Mouse (Mus musculus) heart, adult 2 months (tissue): ENCODE data around the gene Htra3. TPM values are rescaled to one million over a fixed set of nuclear protein-coding genes. Genes with fewer than 3 reads are reported as not detected.
A peak's percentile ranks its signal among the peaks of the same experiment; 100 is the strongest.

Source experiments
- DNase-seq, 2 experiments: peaks; one replicate each; pipeline ENCODE4 v3.0.0; 2021
- H3K27ac ChIP-seq: fragments of 200-600 bp; 2 replicates; pipeline ENCODE4 v1.8.1; 2022
- H3K27me3 ChIP-seq: fragments of 200-500 bp; 2 replicates; pipeline ENCODE4 v1.6.1; 2012; ENCODE audit warnings: mild to moderate bottlenecking, low read length, inconsistent platforms, mixed read lengths; ENCODE audit not compliant: control insufficient read depth, insufficient read depth
- H3K36me3 ChIP-seq: fragments of 200-500 bp; 2 replicates; pipeline ENCODE4 v1.6.1; 2012; ENCODE audit warnings: low read length, inconsistent platforms; ENCODE audit not compliant: control insufficient read depth, insufficient read depth
- H3K4me1 ChIP-seq: fragments of 200-500 bp; 2 replicates; pipeline ENCODE4 v1.6.1; 2011; ENCODE audit warnings: low read length; ENCODE audit not compliant: control insufficient read depth, insufficient read depth
- H3K4me3 ChIP-seq: fragments of 200-600 bp; 2 replicates; pipeline ENCODE4 v1.8.1; 2022
- H3K79me2 ChIP-seq: fragments of 200-500 bp; replicated peaks from 2 replicates; pipeline ENCODE4 v1.6.1; 2012; ENCODE audit warnings: mild to moderate bottlenecking, inconsistent platforms, low read length, moderate library complexity, mixed read lengths; ENCODE audit not compliant: control insufficient read depth, insufficient read depth
- H3K9ac ChIP-seq: fragments of 200-500 bp; 2 replicates; pipeline ENCODE4 v1.6.1; 2012; ENCODE audit warnings: low read depth, mild to moderate bottlenecking, control low read depth, inconsistent platforms, low read length, mixed read lengths
- CTCF ChIP-seq: fragments of 200-600 bp; IDR thresholded peaks from 2 replicates; pipeline ENCODE4 v1.8.1; 2022; ENCODE audit warnings: antibody characterized with exemption, mild to moderate bottlenecking, moderate library complexity
- EP300 ChIP-seq: fragments of 200-500 bp; IDR thresholded peaks from 2 replicates; pipeline ENCODE4 v1.6.1; 2011; ENCODE audit warnings: low read depth, low read length, control low read depth; ENCODE audit not compliant: insufficient read depth
- POLR2A ChIP-seq: fragments of 200-500 bp; IDR thresholded peaks from 2 replicates; pipeline ENCODE4 v1.6.1; 2011; ENCODE audit warnings: mild to moderate bottlenecking, low read depth, low read length, control low read depth; ENCODE audit not compliant: insufficient read depth
- WGBS: fragments of 180-500 bp; shearing (Covaris S2); methylation state at CpG from one replicate; pipeline ENCODE4 v1.1.7; 2018; 5-methylcytosine and 5-hydroxymethylcytosine counted together
- intact Hi-C: fragments of 180-260 bp; cut with DNase I; formaldehyde crosslinking; loops from one replicate; pipeline ENCODE4 v1.15.1; 2025
- long read RNA-seq: library from polyadenylated mRNA; stranded (forward); transcript quantifications from one replicate; pipeline ENCODE4 v2.0.0, GENCODE M21; 2021
- polyA plus RNA-seq: library from polyadenylated mRNA; depleted of rRNA; stranded (reverse); fragments of >200 nt; gene quantifications from 2 replicates; pipeline ENCODE4 v1.2.3, GENCODE M21; 2012; rRNA removed
- total RNA-seq, 2 experiments: library from RNA; stranded (reverse); gene quantifications; 2 replicates each; pipeline ENCODE4 v1.2.3; 2021

The Htra3 gene
- total RNA-seq (100 to 1,000 TPM; 101 to 102 TPM), polyA plus RNA-seq (130 and 147 TPM in 2 replicates)
- long read RNA-seq, transcript Htra3-201 (9 exons, 2,750 nt): major isoform, 126 of 161 reads
- long read RNA-seq, transcript Htra3-202 (7 exons, 1,901 nt): minor isoform, 7 of 161 reads
- long read RNA-seq, partial matches to known transcripts: 12 of 161 reads
- long read RNA-seq, other reads (novel, unspliced or antisense): 16 of 161 reads

DNA sequence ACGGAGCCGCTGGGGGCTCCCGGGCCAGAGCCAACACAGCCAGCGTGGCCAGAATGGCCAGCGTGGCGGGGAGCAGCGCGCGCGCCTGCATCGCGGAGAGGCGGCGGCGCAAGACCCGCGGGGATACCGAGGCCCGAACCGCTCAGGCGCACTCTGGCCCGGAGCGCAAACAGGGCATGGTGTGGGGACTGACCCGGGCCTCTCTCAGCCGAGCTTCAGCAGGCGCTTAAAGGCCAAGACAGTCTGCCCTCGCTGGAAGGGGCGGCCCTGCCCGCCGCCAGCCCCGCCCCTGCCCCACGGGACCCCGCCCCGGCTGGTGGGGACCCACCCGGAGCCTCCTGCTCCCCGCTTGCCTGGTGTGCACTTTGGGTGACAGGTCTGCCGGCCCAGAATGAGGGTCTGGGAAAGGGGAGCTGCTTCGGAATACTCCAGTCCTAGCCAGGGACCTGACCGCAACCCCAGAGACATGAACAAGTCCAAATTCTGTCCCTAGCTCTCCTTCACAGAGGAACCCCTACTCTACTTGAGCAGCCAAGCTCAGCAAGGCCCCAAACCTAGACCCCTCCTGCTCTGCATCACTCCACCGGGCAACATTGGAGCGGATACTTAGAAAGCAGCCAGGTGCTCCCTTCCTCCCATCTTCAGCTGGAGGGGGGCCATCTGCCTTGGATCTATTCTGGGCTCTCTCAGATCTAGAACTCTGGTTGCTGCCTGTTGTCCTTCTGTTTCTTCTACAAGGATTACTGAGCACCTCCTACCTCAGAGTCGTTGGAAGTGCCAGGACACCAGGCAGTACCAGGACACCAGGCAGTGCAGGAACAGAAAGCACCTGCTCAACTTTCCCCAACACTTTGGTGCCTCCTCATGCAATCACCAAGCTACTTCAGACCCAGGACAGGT is at the start of gene Htra3:
Gene Htra3 (minus strand): TSS at position 527 of the 900 bp plus-strand sequence.
- H3K9ac ChIP-seq: peak within 1 kb of the TSS; percentile 62
- H3K36me3 ChIP-seq: no peaks in the 10 kb centered on the region
- H3K79me2 ChIP-seq: no peaks in the 10 kb centered on the region
- 16% methylated on average over 42 of the region's 42 CpGs for WGBS
- TF ChIP-seq CTCF (no peak), POLR2A (peak; percentile 70), EP300 (no peak)
- peak; percentile 79 to 84 for DNase-seq
- H3K4me3 ChIP-seq: peak within 1 kb of the TSS; percentile 55
- H3K4me1 ChIP-seq: peaks cover 1% of the 10 kb centered on the region; the same call in 1 of the 2 replicates
- intact Hi-C loops: no loop called here
- H3K27me3 ChIP-seq: peaks cover 2% of the 10 kb centered on the region
- H3K27ac ChIP-seq: peak within 1 kb of the TSS; percentile 75

DNA sequence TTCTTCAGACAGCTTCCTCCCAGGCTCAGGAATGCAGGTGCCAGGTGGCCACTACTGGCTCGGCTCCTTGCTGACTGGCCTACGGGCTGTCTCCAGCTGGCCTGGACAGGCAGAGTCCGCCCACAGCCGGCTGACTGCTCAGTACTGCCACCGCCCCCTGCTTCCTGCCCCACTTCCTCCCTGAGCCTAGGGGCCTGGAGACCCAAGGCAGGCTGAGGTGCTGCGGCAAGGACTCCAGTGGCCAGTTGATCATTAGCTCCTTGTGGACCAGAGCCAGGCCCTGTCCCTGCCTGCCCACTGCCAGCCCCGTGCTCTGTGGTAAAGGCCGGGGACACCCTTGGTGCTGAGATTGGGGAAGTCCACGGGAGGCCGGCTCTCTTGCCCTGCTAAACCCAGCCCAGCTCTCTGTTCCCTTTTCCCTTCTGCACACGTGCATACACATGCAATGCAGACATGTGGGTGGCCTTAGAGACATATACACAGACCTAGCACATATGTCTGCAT is 49.4 kb upstream of the Htra3 start:
- Histone ChIP-seq H3K9ac (peak overlapping the region; percentile 69), H3K79me2 (no peaks in the 10 kb centered on the region), H3K4me3 (peak overlapping the region; percentile 53), H3K36me3 (no peaks in the 10 kb centered on the region), H3K4me1 (peaks cover 13% of the 10 kb centered on the region), H3K27ac (peak overlapping the region; percentile 83), H3K27me3 (no peaks in the 10 kb centered on the region)
- peak; percentile 82 to 88 for DNase-seq
- intact Hi-C loops: loop anchor here (2.0 kb wide), 1 partner anchor 18 kb away; no protein-coding TSS in a partner anchor
- WGBS: 23% methylated on average over 11 of the region's 11 CpGs
- TF ChIP-seq CTCF (0 out of 2 replicates have a peak, but pooled peaks have one; percentile 8), POLR2A (peak; percentile 83), EP300 (peak; percentile 55; the same call in 1 of the 2 replicates)

DNA sequence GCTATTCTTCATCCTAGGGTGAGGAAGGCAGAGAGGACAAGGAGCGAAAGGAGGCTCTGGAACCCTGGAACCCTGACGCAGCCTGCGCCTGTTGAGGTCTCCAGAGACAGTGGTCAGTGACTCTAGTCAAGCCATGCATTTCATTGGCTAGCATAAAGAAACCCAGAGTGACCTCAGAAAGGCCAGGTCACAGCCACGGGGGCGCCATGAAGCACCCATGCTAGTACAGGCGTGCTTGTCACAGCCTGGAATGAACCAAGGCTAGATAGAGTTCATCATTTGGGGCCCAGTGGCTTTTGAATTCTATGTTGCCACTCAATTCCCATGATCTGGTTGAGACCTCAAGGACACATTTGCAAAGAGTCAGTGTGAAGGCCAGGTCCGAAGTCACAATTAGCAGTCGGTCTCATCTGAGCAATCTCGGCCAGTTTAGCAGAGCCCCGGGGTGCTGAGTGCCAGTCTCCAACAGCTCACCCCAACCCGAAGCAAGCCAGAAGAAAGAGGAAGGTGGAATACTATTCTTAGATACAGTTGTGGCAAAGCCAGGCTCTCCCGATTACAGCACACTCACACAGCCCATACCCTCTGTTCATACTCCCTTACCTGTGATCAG is 48.9 kb upstream of the Htra3 start:
- Histone ChIP-seq H3K27ac (peak overlapping the region; percentile 83), H3K4me3 (peak overlapping the region; percentile 53), H3K79me2 (no peaks in the 10 kb centered on the region), H3K27me3 (no peaks in the 10 kb centered on the region), H3K36me3 (no peaks in the 10 kb centered on the region), H3K4me1 (peaks cover 13% of the 10 kb centered on the region), H3K9ac (peak overlapping the region; percentile 69)
- peak in 1 of 2 experiments; percentile 43 for DNase-seq
- 31% methylated on average over 12 of the region's 12 CpGs for WGBS
- intact Hi-C loops: loop anchor here (2.0 kb wide), 1 partner anchor 18 kb away; no protein-coding TSS in a partner anchor
- TF ChIP-seq POLR2A: no peak

DNA sequence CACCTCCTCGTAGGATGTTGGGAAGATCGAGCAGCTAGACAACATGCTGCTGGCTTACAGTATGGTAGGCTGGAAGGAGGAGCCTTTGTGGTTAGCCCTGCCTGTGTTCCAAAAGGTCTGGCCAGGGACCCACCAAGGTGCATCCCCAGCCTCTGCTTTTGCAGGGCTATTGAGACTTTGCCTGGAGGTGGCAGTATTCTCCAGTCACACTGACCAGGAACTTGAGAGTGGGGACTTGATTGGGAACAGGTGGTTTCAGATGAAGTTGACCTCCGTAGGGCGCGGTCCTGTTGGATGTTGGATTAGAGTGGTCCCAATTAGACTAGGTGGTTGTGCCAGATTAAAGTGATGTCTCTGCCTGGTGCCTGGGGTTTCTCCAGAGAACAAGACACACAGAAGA is 47.9 kb upstream of the Htra3 start:
- WGBS: 47% methylated on average over 5 of the region's 5 CpGs
- Histone ChIP-seq H3K4me1 (peaks cover 18% of the 10 kb centered on the region), H3K79me2 (no peaks in the 10 kb centered on the region), H3K27me3 (no peaks in the 10 kb centered on the region), H3K36me3 (no peaks in the 10 kb centered on the region), H3K4me3 (peak overlapping the region; percentile 53), H3K9ac (peak overlapping the region; percentile 9; the same call in 1 of the 2 replicates), H3K27ac (peak overlapping the region; percentile 83)
- TF ChIP-seq CTCF (peak; percentile 70), EP300 (no peak), POLR2A (no peak)
- DNase-seq: no peak
- intact Hi-C loops: no loop called here

DNA sequence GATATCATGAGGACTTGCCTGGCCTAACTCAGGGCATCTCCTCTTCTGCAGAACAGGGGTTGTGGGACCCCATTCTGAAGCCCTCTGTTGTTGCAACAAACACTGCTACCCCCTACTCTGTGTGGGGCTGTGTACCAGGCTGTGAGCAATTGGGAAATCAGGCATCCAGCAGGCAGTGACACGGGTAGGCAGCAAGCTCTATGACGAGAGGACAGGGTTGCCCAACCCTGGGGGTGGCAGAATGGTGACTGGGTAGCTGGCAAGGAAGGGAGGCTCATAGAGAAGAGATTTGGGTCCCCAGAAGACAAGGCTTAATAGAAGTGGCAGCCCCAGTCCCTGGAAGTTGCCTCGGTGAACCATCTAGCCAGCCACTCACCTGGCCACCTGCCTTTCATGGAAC is 46.3 kb upstream of the Htra3 start:
- no peak overlapping the region for H3K4me3 ChIP-seq
- H3K4me1 ChIP-seq: peaks cover 25% of the 10 kb centered on the region
- no peaks in the 10 kb centered on the region for H3K79me2 ChIP-seq
- H3K36me3 ChIP-seq: no peaks in the 10 kb centered on the region
- no peaks in the 10 kb centered on the region for H3K27me3 ChIP-seq
- 86% methylated on average over 3 of the region's 3 CpGs for WGBS
- TF ChIP-seq CTCF (no peak), POLR2A (no peak), EP300 (no peak)
- no peak for DNase-seq
- H3K9ac ChIP-seq: no peak overlapping the region
- H3K27ac ChIP-seq: no peak overlapping the region; the same call in 1 of the 2 replicates
- intact Hi-C loops: no loop called here
